Mouse (Mus musculus) T-helper 17 cell (primary cell): Measurements from ENCODE around the gene Ppp2r3a.

Source experiments
- in situ Hi-C, 2 experiments: fragments of 300-600 bp; cut with MboI, MseI; formaldehyde crosslinking; loops; 1 replicate in 1 of 2; 2 replicates in 1 of 2; pipeline ENCODE4 v1.15.1; 2025; ENCODE audit warnings: high pct_unique_total_duplicates in 2 of 2

Ppp2r3a gene

GRCm38 (mm10) chr9:101251644-101252337 is at the start of gene Ppp2r3a:
Gene Ppp2r3a, minus strand, starts transcription at chr9:101251795.
- in situ Hi-C loops = no loop called here

GRCm38 (mm10) chr9:101300441-101300935 is 48.9 kb upstream of the Ppp2r3a start:
- in situ Hi-C loops = no loop called here

GRCm38 (mm10) chr9:101291676-101292660 is 40.4 kb upstream of the Ppp2r3a start:
- in situ Hi-C loops = no loop called here

- in situ Hi-C loops = no loop called here
Observed at GRCm38 (mm10) chr9:101290876-101291275, 39.3 kb upstream of the Ppp2r3a start.

- in situ Hi-C loops = no loop called here
Observed at GRCm38 (mm10) chr9:101289750-101290149, 38.2 kb upstream of the Ppp2r3a start.

GRCm38 (mm10) chr9:101288901-101289647 is 37.5 kb upstream of the Ppp2r3a start:
- in situ Hi-C loops = no loop called here

GRCm38 (mm10) chr9:101286766-101287165 is 35.2 kb upstream of the Ppp2r3a start:
- in situ Hi-C loops = no loop called here

- in situ Hi-C loops = no loop called here
Observed at GRCm38 (mm10) chr9:101284049-101284448, 32.5 kb upstream of the Ppp2r3a start.

- in situ Hi-C loops = no loop called here
Observed at GRCm38 (mm10) chr9:101282651-101283050, 31.1 kb upstream of the Ppp2r3a start.

GRCm38 (mm10) chr9:101281906-101282305 is 30.3 kb upstream of the Ppp2r3a start:
- in situ Hi-C loops = no loop called here

GRCm38 (mm10) chr9:101281326-101281725 is 29.7 kb upstream of the Ppp2r3a start:
- in situ Hi-C loops = no loop called here

- in situ Hi-C loops = no loop called here
Observed at GRCm38 (mm10) chr9:101280867-101281266, 29.3 kb upstream of the Ppp2r3a start.

GRCm38 (mm10) chr9:101280211-101280610 is 28.6 kb upstream of the Ppp2r3a start:
- in situ Hi-C loops = no loop called here

- in situ Hi-C loops = loop anchor here in 1 of 2 experiments (5.0 kb wide), 1 partner anchor 80 kb away; no protein-coding TSS in a partner anchor
Observed at GRCm38 (mm10) chr9:101272715-101273114, 21.1 kb upstream of the Ppp2r3a start.

GRCm38 (mm10) chr9:101270020-101270419 is 18.4 kb upstream of the Ppp2r3a start:
- in situ Hi-C loops = loop anchor here in 1 of 2 experiments (5.0 kb wide), 1 partner anchor 78 kb away; no protein-coding TSS in a partner anchor

GRCm38 (mm10) chr9:101266043-101266442 is 14.4 kb upstream of the Ppp2r3a start:
- in situ Hi-C loops = no loop called here

GRCm38 (mm10) chr9:101265546-101265945 is 14.0 kb upstream of the Ppp2r3a start:
- in situ Hi-C loops = no loop called here

GRCm38 (mm10) chr9:101262815-101263214 is 11.2 kb upstream of the Ppp2r3a start:
- in situ Hi-C loops = no loop called here

- in situ Hi-C loops = no loop called here
Observed at GRCm38 (mm10) chr9:101261989-101262571, 10.5 kb upstream of the Ppp2r3a start.

- in situ Hi-C loops = no loop called here
Observed at GRCm38 (mm10) chr9:101261443-101261842, 9.8 kb upstream of the Ppp2r3a start.

GRCm38 (mm10) chr9:101253136-101253535 is 1.5 kb upstream of the Ppp2r3a start:
- in situ Hi-C loops = no loop called here
